Mouse (Mus musculus): ENCODE measurements around the gene Cadm4.

DNA sequence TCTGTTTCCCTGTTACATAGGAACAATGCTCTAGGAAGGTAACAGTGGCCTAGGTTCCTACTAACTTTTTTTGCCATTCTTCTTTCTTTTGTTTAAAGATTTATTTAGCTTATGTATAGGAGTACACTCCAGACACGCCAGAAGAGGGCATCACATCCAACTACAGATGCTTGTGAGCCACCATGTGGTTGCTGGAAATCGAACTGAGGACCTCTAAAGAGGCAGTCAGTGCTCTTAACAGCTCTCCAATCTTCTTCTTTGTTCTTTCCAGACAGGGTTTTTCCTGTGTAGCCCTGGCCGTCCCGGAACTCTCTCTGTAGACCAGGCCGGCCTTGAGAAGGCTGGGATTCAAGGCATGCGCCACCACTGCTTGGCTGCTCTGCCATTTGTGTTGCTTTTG is 43.2 kb downstream of the Cadm4 start:
- TF ChIP-seq CTCF (conservative IDR thresholded peaks at IDR 0.05; ENCODE audit: insufficient read depth, insufficient read length, low read depth, low read length) (peak; percentile 19; the same call in 1 of the 2 replicates), POLR2A (IDR thresholded peaks at IDR 0.05; ENCODE audit: low read depth, low read length) (no peak)

Data from kidney, adult 2 months (tissue).